Comparison of ENCODE assay signal across 11 mouse cellular contexts in the genomic region with DNA sequence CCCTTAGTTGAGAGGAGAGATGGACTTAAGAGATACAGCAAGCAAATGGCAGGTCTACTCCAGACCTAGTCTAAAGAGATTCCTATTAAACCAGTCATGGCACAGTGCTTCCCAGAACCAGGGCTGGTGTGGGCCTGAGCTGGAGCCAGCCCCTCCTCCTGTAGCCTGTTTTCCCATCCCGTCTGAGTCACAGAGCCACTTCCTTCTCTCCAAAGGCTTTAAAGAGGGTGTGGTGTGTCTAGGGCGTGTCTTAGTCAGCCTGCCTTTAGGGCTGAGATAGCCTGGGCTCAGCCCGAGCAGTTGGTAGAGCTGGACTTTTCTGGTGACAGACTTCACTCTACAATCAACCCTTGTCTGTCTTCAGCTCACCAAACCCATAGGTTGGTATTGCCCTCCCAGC. TPM values are rescaled to one million over a fixed set of nuclear protein-coding genes. Genes with fewer than 3 reads are reported as not detected.
DNase-seq lines count a peak whose midpoint lies in the region; ATAC-seq lines count a peak whose summit lies in the region.
"Had no signal": no experiment of that assay in that cellular context is flagged by ENCODE, and none has a peak within 500 bp of the region (broad histone marks: within the 10 kb centered on the region; RNA-seq: fewer than 3 reads in every experiment).

No protein-coding gene starts in this region.

- H3K4me3 ChIP-seq in erythroblast, embryonic 14.5 days (replicated peaks): peak overlapping the region; percentile 33
- H3K4me3 ChIP-seq: forebrain, embryonic 10.5 days; midbrain, embryonic 12.5 days had no signal

- peak; percentile 35 to 52 for DNase-seq in urinary bladder, postnatal 36 days (ENCODE audit: low spot score in 2 of 2)
- no peak for DNase-seq in urinary bladder, adult 2 months (ENCODE audit: low spot score)
- peak; percentile 23 to 31 for DNase-seq in heart, postnatal 14 days
- no peak for DNase-seq in left cerebral cortex, postnatal 10 days (ENCODE audit: extremely low spot score in 1 of 2, low spot score in 2 of 2)
- DNase-seq in left cerebral cortex, postnatal 36 days (ENCODE audit: low spot score in 2 of 2): no peak
- no peak for DNase-seq in T-cell, adult 2 months (ENCODE audit: low spot score)
- DNase-seq: cerebellum, postnatal 25 days had no signal

- H3K27me3 ChIP-seq in erythroblast, embryonic 14.5 days (ENCODE audit: control insufficient read depth): no peaks in the 10 kb centered on the region
- H3K27me3 ChIP-seq: midbrain, embryonic 12.5 days had no signal

- H3K9me3 ChIP-seq in erythroblast, embryonic 14.5 days (ENCODE audit: control insufficient read depth, low read length): no peaks in the 10 kb centered on the region
- H3K9me3 ChIP-seq: forebrain, embryonic 10.5 days; midbrain, embryonic 12.5 days had no signal

- H3K4me1 ChIP-seq in erythroblast, embryonic 14.5 days (ENCODE audit: control insufficient read depth): peaks cover 21% of the 10 kb centered on the region
- H3K4me1 ChIP-seq: forebrain, embryonic 10.5 days; midbrain, embryonic 12.5 days had no signal

- no peak for ATAC-seq in erythroblast, adult 5-6 weeks (replicated peaks; ENCODE audit: low FRiP score, poor library complexity, severe bottlenecking)

- H3K36me3 ChIP-seq in erythroblast, embryonic 14.5 days (ENCODE audit: control insufficient read depth): no peaks in the 10 kb centered on the region; the same call in 1 of the 2 replicates

- intact Hi-C loops in heart, postnatal 14 days (cut with DNase I): no loop called here
- intact Hi-C loops in left cerebral cortex, postnatal 10 days (cut with DNase I): no loop called here
- intact Hi-C loops in left cerebral cortex, postnatal 36 days (cut with DNase I): no loop called here

RNA-seq across cellular contexts. Expression of gene Ipo9, which starts 36.6 kb away (rescaled TPM):
- 0.55 and 0.62 TPM in 2 replicates for polyA plus RNA-seq in erythroblast, embryonic 14.5 days (2012)
- total RNA-seq in erythroblast, adult 5-6 weeks (2015; ENCODE audit: low replicate concordance): 7.7 and 11.0 TPM in 2 replicates
- total RNA-seq in erythroblast, adult 5-6 weeks (2017; ENCODE audit: low replicate concordance): 13.4 and 17.2 TPM in 2 replicates
- 42.4 and 47.8 TPM in 2 replicates for polyA plus RNA-seq in urinary bladder, adult 2 months (2012; rRNA removed)
- total RNA-seq in heart, postnatal 14 days (2021): 10 to 100 TPM; 43.5 to 47.6 TPM
- 100 to 1,000 TPM; 170 TPM for total RNA-seq in left cerebral cortex, postnatal 10 days (2021)
- 100 to 1,000 TPM; 167 to 173 TPM for total RNA-seq in left cerebral cortex, postnatal 36 days (2021)

Comparison
In these comparisons a context has a peak if more than half of its experiments do, and no peak if none do; other contexts are left out.
1. DNase-seq: peak in urinary bladder, postnatal 36 days (2 of 2) and heart, postnatal 14 days (2 of 2); none in urinary bladder, adult 2 months (single experiment), left cerebral cortex, postnatal 10 days (0 of 2), left cerebral cortex, postnatal 36 days (0 of 2) and T-cell, adult 2 months (single experiment).